Mouse (Mus musculus) embryonic facial prominence, embryonic 15.5 days (tissue): ENCODE measurements at regions not wholly inside any gene's neighbourhood (a gene's known extent, or its start where the extent isn't known, plus 50 kb on each side); places are given as distances from the start of the nearest gene placed in this dataset.

Experiments
- ATAC-seq: fragments of 200-750 bp; cut with Nextera tagmentation; 2 replicates; pipeline ENCODE4 v1.8.0; 2017; ENCODE audit warnings: low read depth, moderate TSS enrichment; ENCODE audit not compliant: insufficient number of reproducible peaks, low FRiP score, low TSS enrichment
- H3K27ac ChIP-seq: fragments of 300-500 bp; sonication (generic); replicated peaks from 2 replicates; pipeline ENCODE4 v1.5.1; 2015; ENCODE audit warnings: mild to moderate bottlenecking, inconsistent platforms
- H3K27me3 ChIP-seq: fragments of 300-500 bp; sonication (generic); 2 replicates; pipeline ENCODE4 v1.6.1; 2015; ENCODE audit warnings: inconsistent platforms
- H3K36me3 ChIP-seq: fragments of 300-500 bp; sonication (generic); 2 replicates; pipeline ENCODE4 v1.6.1; 2015; ENCODE audit warnings: mild to moderate bottlenecking, inconsistent platforms
- H3K4me1 ChIP-seq: fragments of 300-500 bp; sonication (generic); 2 replicates; pipeline ENCODE4 v1.6.1; 2015; ENCODE audit warnings: inconsistent platforms
- H3K4me2 ChIP-seq: fragments of 300-500 bp; sonication (generic); replicated peaks from 2 replicates; pipeline ENCODE4 v1.6.1; 2015; ENCODE audit warnings: mild to moderate bottlenecking, inconsistent platforms
- H3K4me3 ChIP-seq: fragments of 300-500 bp; sonication (generic); replicated peaks from 2 replicates; pipeline ENCODE4 v1.5.1; 2015; ENCODE audit warnings: mild to moderate bottlenecking, inconsistent platforms
- H3K9ac ChIP-seq: fragments of 300-500 bp; sonication (generic); 2 replicates; pipeline ENCODE4 v1.6.1; 2015; ENCODE audit warnings: inconsistent platforms
- H3K9me3 ChIP-seq: fragments of 300-500 bp; sonication (generic); replicated peaks from 2 replicates; pipeline ENCODE4 v1.6.1; 2016; ENCODE audit warnings: inconsistent platforms
- WGBS: fragments of 180-500 bp; shearing (Covaris S2); methylation state at CpG from one replicate; pipeline ENCODE4 v1.1.7; 2015; 5-methylcytosine and 5-hydroxymethylcytosine counted together

GRCm38 (mm10) chr9:59153126-59153525 is 116.9 kb upstream of the Neo1 start:
- no peaks in the 10 kb centered on the region for H3K27me3 ChIP-seq
- H3K36me3 ChIP-seq = no peaks in the 10 kb centered on the region
- H3K4me3 ChIP-seq = no peak overlapping the region
- H3K27ac ChIP-seq = no peak overlapping the region
- no peak overlapping the region for H3K4me2 ChIP-seq
- no peaks in the 10 kb centered on the region for H3K9me3 ChIP-seq
- no peak overlapping the region for H3K9ac ChIP-seq
- no peaks in the 10 kb centered on the region for H3K4me1 ChIP-seq
- 47% methylated on average over 5 of the region's 5 CpGs for WGBS
- ATAC-seq = no peak

- Histone ChIP-seq H3K4me3 (no peak overlapping the region), H3K4me1 (no peaks in the 10 kb centered on the region), H3K9ac (no peak overlapping the region), H3K4me2 (no peak overlapping the region), H3K27ac (no peak overlapping the region), H3K27me3 (no peaks in the 10 kb centered on the region), H3K9me3 (no peaks in the 10 kb centered on the region), H3K36me3 (no peaks in the 10 kb centered on the region)
- ATAC-seq = no peak
- WGBS = 74% methylated on average over 3 of the region's 3 CpGs
These were observed 108.1 kb upstream of the Neo1 start for GRCm38 (mm10) chr9:59144256-59144800.

GRCm38 (mm10) chr9:59143610-59144009 is 107.4 kb upstream of the Neo1 start:
- H3K36me3 ChIP-seq = no peaks in the 10 kb centered on the region
- no peaks in the 10 kb centered on the region for H3K9me3 ChIP-seq
- WGBS = 84% methylated on average over 4 of the region's 4 CpGs
- no peak overlapping the region for H3K4me2 ChIP-seq
- no peak overlapping the region for H3K4me3 ChIP-seq
- no peaks in the 10 kb centered on the region for H3K27me3 ChIP-seq
- H3K9ac ChIP-seq = no peak overlapping the region
- H3K4me1 ChIP-seq = no peaks in the 10 kb centered on the region
- H3K27ac ChIP-seq = no peak overlapping the region
- ATAC-seq = no peak

GRCm38 (mm10) chr9:59134171-59135041 is 98.2 kb upstream of the Neo1 start:
- no peak overlapping the region for H3K9ac ChIP-seq
- 16% methylated on average over 15 of the region's 15 CpGs for WGBS
- no peaks in the 10 kb centered on the region for H3K9me3 ChIP-seq
- peak; percentile 88 for ATAC-seq
- no peaks in the 10 kb centered on the region for H3K27me3 ChIP-seq
- peak overlapping the region; percentile 80 for H3K27ac ChIP-seq
- H3K4me2 ChIP-seq = peak overlapping the region; percentile 38
- H3K36me3 ChIP-seq = no peaks in the 10 kb centered on the region
- peak overlapping the region; percentile 16 for H3K4me3 ChIP-seq
- H3K4me1 ChIP-seq = peaks cover 17% of the 10 kb centered on the region

- H3K4me3 ChIP-seq = no peak overlapping the region
- no peaks in the 10 kb centered on the region for H3K36me3 ChIP-seq
- H3K9ac ChIP-seq = no peak overlapping the region
- WGBS = 89% methylated on average over 9 of the region's 9 CpGs
- ATAC-seq = no peak
- H3K27me3 ChIP-seq = no peaks in the 10 kb centered on the region
- peaks cover 16% of the 10 kb centered on the region for H3K4me1 ChIP-seq
- no peak overlapping the region for H3K27ac ChIP-seq
- no peaks in the 10 kb centered on the region for H3K9me3 ChIP-seq
- H3K4me2 ChIP-seq = no peak overlapping the region
These were observed 93.6 kb upstream of the Neo1 start for GRCm38 (mm10) chr9:59129699-59130340.

GRCm38 (mm10) chr9:59129252-59129651 is 93.0 kb upstream of the Neo1 start:
- H3K9me3 ChIP-seq = no peaks in the 10 kb centered on the region
- H3K4me3 ChIP-seq = no peak overlapping the region
- no peak overlapping the region for H3K9ac ChIP-seq
- H3K4me2 ChIP-seq = no peak overlapping the region
- H3K27me3 ChIP-seq = no peaks in the 10 kb centered on the region
- WGBS = 94% methylated on average over 1 of the region's 1 CpGs
- no peaks in the 10 kb centered on the region for H3K36me3 ChIP-seq
- ATAC-seq = no peak
- H3K4me1 ChIP-seq = peaks cover 11% of the 10 kb centered on the region
- H3K27ac ChIP-seq = no peak overlapping the region

- 74% methylated on average over 2 of the region's 2 CpGs for WGBS
- ATAC-seq = no peak
- Histone ChIP-seq H3K27me3 (no peaks in the 10 kb centered on the region), H3K36me3 (no peaks in the 10 kb centered on the region), H3K4me2 (no peak overlapping the region), H3K9ac (no peak overlapping the region), H3K4me3 (no peak overlapping the region), H3K4me1 (no peaks in the 10 kb centered on the region), H3K9me3 (no peaks in the 10 kb centered on the region), H3K27ac (no peak overlapping the region)
These were observed 91.8 kb upstream of the Neo1 start for GRCm38 (mm10) chr9:59128023-59128422.

- no peak for ATAC-seq
These were observed 89.6 kb upstream of the Neo1 start for GRCm38 (mm10) chr9:59125886-59126285.

GRCm38 (mm10) chr9:59116561-59116960 is 80.3 kb upstream of the Neo1 start:
- H3K4me3 ChIP-seq = no peak overlapping the region
- no peaks in the 10 kb centered on the region for H3K36me3 ChIP-seq
- H3K27me3 ChIP-seq = no peaks in the 10 kb centered on the region
- no peak overlapping the region for H3K4me2 ChIP-seq
- no peaks in the 10 kb centered on the region for H3K4me1 ChIP-seq
- no peak for ATAC-seq
- H3K9ac ChIP-seq = no peak overlapping the region
- H3K27ac ChIP-seq = no peak overlapping the region
- 26% methylated on average over 2 of the region's 2 CpGs for WGBS
- no peaks in the 10 kb centered on the region for H3K9me3 ChIP-seq

More at GRCm38 (mm10) chr9:59125886-59126285, 89.6 kb upstream of the Neo1 start:
- H3K27me3 ChIP-seq = no peaks in the 10 kb centered on the region
- no peak overlapping the region for H3K9ac ChIP-seq
- H3K4me2 ChIP-seq = no peak overlapping the region
- H3K4me3 ChIP-seq = no peak overlapping the region
- no peaks in the 10 kb centered on the region for H3K36me3 ChIP-seq
- H3K4me1 ChIP-seq = no peaks in the 10 kb centered on the region
- H3K27ac ChIP-seq = no peak overlapping the region
- WGBS = 84% methylated on average over 6 of the region's 6 CpGs
- no peaks in the 10 kb centered on the region for H3K9me3 ChIP-seq

- Histone ChIP-seq H3K9me3 (no peaks in the 10 kb centered on the region), H3K4me1 (no peaks in the 10 kb centered on the region), H3K36me3 (no peaks in the 10 kb centered on the region), H3K27me3 (no peaks in the 10 kb centered on the region), H3K27ac (no peak overlapping the region), H3K4me2 (no peak overlapping the region), H3K9ac (no peak overlapping the region), H3K4me3 (no peak overlapping the region)
- ATAC-seq = no peak
- WGBS = 58% methylated on average over 4 of the region's 4 CpGs
These were observed 77.6 kb upstream of the Neo1 start for GRCm38 (mm10) chr9:59113859-59114258.

- Histone ChIP-seq H3K9ac (no peak overlapping the region), H3K9me3 (no peaks in the 10 kb centered on the region), H3K4me3 (no peak overlapping the region), H3K4me1 (peaks cover 15% of the 10 kb centered on the region), H3K36me3 (no peaks in the 10 kb centered on the region), H3K4me2 (no peak overlapping the region), H3K27ac (no peak overlapping the region), H3K27me3 (no peaks in the 10 kb centered on the region)
- WGBS = 82% methylated on average over 5 of the region's 5 CpGs
- no peak for ATAC-seq
These were observed 63.5 kb upstream of the Neo1 start for GRCm38 (mm10) chr9:59099738-59100137.
